Mouse (Mus musculus) limb, embryonic 12.5 days (tissue): ENCODE data around the gene Qsox2. TPM values are rescaled to one million over a fixed set of nuclear protein-coding genes. Genes with fewer than 3 reads are reported as not detected.

Experiments used
- ATAC-seq: fragments of 200-750 bp; cut with Nextera tagmentation; 2 replicates; pipeline ENCODE4 v1.8.0; 2017; ENCODE audit warnings: low read depth, moderate TSS enrichment; ENCODE audit not compliant: insufficient number of reproducible peaks, insufficient read depth, low FRiP score, low TSS enrichment
- H3K27ac ChIP-seq: fragments of 300-500 bp; sonication (generic); 2 replicates; pipeline ENCODE4 v1.5.1; 2016; ENCODE audit warnings: mild to moderate bottlenecking, moderate library complexity
- H3K27me3 ChIP-seq: fragments of 300-500 bp; sonication (generic); 2 replicates; pipeline ENCODE4 v1.6.1; 2016; ENCODE audit warnings: mild to moderate bottlenecking, moderate library complexity
- H3K36me3 ChIP-seq: fragments of 300-500 bp; sonication (generic); 2 replicates; pipeline ENCODE4 v1.6.1; 2016; ENCODE audit warnings: mild to moderate bottlenecking, moderate library complexity
- H3K4me1 ChIP-seq: fragments of 300-500 bp; sonication (generic); replicated peaks from 2 replicates; pipeline ENCODE4 v1.6.1; 2016
- H3K4me2 ChIP-seq: fragments of 300-500 bp; sonication (generic); 2 replicates; pipeline ENCODE4 v1.6.1; 2016; ENCODE audit warnings: mild to moderate bottlenecking, moderate library complexity
- H3K4me3 ChIP-seq: fragments of 300-500 bp; sonication (generic); replicated peaks from 2 replicates; pipeline ENCODE4 v1.5.1; 2016; ENCODE audit warnings: mild to moderate bottlenecking
- H3K9ac ChIP-seq: fragments of 300-500 bp; sonication (generic); replicated peaks from 2 replicates; pipeline ENCODE4 v1.6.1; 2016; ENCODE audit warnings: mild to moderate bottlenecking, moderate library complexity
- H3K9me3 ChIP-seq: fragments of 300-500 bp; sonication (generic); 2 replicates; pipeline ENCODE4 v1.6.1; 2016; ENCODE audit warnings: mild to moderate bottlenecking, moderate library complexity
- WGBS: fragments of 180-500 bp; shearing (Covaris S2); methylation state at CpG from one replicate; pipeline ENCODE4 v1.1.7; 2016; 5-methylcytosine and 5-hydroxymethylcytosine counted together
- polyA plus RNA-seq: library from polyadenylated mRNA; unstranded; fragments of >200 nt; fragmentation: Nextera tagmentation; extraction: Ambion mirVana; gene quantifications from 2 replicates; pipeline ENCODE4 v1.2.1, GENCODE M21; 2016

The Qsox2 gene
- 16.1 TPM in 2 replicates for polyA plus RNA-seq

DNA sequence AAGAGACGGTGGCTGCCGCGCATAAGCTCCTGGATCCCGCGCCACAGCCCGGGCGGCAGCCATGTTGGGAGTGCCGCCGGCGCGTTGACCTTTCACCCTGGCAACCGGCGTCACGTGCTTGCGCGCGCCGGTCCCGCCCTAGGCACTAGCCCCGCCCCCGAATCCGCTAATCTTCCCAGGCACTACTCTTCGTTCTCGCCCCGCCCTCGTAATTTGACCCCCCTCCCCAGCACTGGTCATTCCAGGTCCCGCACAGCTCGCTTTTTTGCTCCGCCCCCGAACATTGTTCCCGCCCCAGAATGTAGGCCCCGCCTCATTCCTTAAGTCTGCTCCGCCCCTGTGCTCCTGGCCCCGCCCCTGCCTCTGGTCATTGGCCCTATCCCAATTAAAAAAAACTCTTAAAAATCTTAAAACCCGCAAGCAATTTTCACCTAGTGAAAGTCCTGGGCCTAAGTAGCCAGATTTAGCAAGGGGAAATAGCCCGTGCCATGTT is at the start of gene Qsox2:
Qsox2 (minus strand) TSS at position 236 of the 493 bp plus-strand sequence.
- no peaks in the 10 kb centered on the region for H3K36me3 ChIP-seq
- H3K4me2 ChIP-seq: peak within 1 kb of the TSS; percentile 88
- no peaks in the 10 kb centered on the region for H3K27me3 ChIP-seq
- peak within 1 kb of the TSS; percentile 74 for H3K9ac ChIP-seq
- H3K27ac ChIP-seq: peak within 1 kb of the TSS; percentile 75
- ATAC-seq: peak; percentile 85
- WGBS: 2% methylated on average over 26 of the region's 36 CpGs
- no peaks in the 10 kb centered on the region for H3K9me3 ChIP-seq
- peak within 1 kb of the TSS; percentile 89 for H3K4me3 ChIP-seq
- peaks cover 31% of the 10 kb centered on the region for H3K4me1 ChIP-seq

DNA sequence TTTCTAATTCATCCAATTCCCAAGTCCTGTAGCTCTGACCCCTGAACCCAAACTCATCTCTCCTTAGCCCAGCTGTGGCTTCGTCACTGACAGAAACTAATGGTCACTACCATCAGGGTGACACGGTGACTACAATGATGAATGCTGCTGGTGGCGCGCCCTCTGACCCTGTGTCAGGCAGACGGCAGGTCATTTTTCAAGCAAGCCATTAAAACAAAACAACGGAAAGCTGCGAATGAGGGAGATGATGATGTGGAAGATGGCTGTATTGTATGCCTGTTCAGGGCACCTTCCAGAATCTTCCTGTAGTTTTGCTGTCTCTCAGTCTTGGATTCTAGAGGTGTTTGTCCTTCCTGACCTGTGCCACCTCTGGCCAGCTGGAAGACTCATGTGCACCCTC is 49.1 kb upstream of the Qsox2 start:
- 40% methylated on average over 7 of the region's 7 CpGs for WGBS

DNA sequence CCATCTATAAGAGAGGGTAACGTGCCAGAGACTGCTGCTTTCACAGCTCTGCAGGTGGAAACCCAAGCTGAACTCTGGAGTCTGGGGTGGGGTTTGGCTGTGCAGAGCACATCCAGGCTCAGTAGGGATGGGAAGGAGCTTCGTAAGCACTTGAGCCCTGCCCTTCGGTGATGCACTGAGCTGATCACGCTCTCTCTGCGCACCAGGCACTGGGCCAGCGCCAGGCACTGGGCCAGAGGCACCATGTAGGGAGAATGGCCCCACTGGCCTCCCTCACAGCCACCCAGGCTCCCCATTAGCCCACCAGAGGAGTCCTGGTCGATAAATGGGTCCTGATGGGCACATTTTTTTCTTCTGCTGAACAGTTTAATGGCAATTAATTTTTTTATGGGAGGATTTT is 48.5 kb upstream of the Qsox2 start:
- Histone ChIP-seq H3K9me3 (no peaks in the 10 kb centered on the region), H3K27me3 (no peaks in the 10 kb centered on the region), H3K9ac (0 out of 2 replicates have a peak overlapping the region, but pooled peaks have one; percentile 4), H3K27ac (no peak overlapping the region), H3K4me2 (no peak overlapping the region), H3K4me1 (no peaks in the 10 kb centered on the region), H3K4me3 (no peak overlapping the region), H3K36me3 (no peaks in the 10 kb centered on the region)
- WGBS: 68% methylated on average over 7 of the region's 7 CpGs
- no peak for ATAC-seq

More for the DNA sequence above, 49.1 kb upstream of the Qsox2 start:
- Histone ChIP-seq H3K27me3 (no peaks in the 10 kb centered on the region), H3K4me2 (no peak overlapping the region), H3K9me3 (no peaks in the 10 kb centered on the region), H3K27ac (no peak overlapping the region), H3K4me1 (no peaks in the 10 kb centered on the region), H3K9ac (no peak overlapping the region), H3K36me3 (no peaks in the 10 kb centered on the region), H3K4me3 (no peak overlapping the region)
- ATAC-seq: no peak

DNA sequence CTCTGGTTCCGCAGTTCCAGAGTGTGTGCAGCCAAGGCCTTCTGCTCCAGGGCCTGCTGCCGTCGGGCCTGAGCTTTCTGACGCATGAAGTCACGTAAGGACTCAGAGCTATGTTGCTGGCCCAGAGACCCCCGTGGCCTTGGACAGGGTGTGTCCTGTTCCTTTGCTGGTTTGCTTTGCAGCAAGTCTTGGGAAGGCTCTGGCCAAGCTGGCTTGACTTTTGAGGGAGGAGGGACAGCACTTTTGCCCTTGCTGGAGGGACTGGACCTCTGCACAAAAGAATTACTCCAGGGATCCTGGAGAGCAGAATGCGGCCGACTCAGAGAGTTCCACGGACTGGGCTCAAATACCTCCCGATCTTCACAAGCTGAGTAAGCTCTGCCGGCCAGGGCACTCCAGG is 43.3 kb upstream of the Qsox2 start:
- Histone ChIP-seq H3K27ac (no peak overlapping the region), H3K4me1 (no peaks in the 10 kb centered on the region), H3K4me2 (no peak overlapping the region), H3K9me3 (no peaks in the 10 kb centered on the region), H3K27me3 (no peaks in the 10 kb centered on the region), H3K4me3 (no peak overlapping the region), H3K36me3 (no peaks in the 10 kb centered on the region), H3K9ac (no peak overlapping the region)
- no peak for ATAC-seq
- WGBS: 79% methylated on average over 11 of the region's 11 CpGs

DNA sequence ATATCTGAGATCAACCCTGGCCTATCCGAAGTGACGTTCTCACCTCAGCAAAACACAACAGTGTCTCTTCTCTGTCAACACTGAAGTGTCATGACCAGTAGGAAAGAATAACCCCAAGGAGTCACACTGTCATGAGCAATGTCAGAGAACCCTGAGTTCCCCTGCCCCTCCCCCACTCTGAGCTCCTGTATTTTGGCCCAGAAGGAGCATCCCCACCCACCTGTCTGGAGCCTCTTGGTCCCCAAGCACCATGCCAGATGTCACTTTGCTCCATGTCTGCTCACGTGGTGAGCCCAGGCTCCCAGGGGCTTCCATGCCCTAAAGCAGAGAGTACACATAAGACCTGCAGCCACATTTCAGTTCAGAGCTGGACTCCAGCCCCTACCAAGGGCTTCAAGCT is 42.4 kb upstream of the Qsox2 start:
- Histone ChIP-seq H3K9ac (no peak overlapping the region), H3K9me3 (no peaks in the 10 kb centered on the region), H3K27me3 (no peaks in the 10 kb centered on the region), H3K4me3 (no peak overlapping the region), H3K4me2 (no peak overlapping the region), H3K4me1 (no peaks in the 10 kb centered on the region), H3K36me3 (no peaks in the 10 kb centered on the region), H3K27ac (no peak overlapping the region)
- WGBS: 80% methylated on average over 3 of the region's 3 CpGs
- no peak for ATAC-seq

DNA sequence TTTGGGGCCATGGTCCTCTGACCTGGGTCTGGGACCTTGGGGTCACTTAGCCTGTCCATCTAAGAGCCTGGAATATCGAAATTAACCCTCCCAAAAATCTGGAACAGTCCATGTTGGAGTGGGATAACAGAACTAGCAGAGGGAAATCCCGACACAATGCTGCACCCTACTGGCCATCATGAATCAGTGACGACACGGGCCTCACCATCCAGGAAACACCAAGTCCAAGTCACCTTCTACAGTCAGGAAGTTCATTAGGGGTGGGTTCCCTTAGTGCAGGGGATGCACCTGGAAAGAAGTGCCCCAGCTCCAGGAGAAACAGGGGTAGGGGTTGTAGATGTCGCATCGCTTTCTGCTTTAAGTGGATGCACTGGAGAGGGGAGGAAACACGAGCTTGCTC is 36.3 kb upstream of the Qsox2 start:
- H3K9me3 ChIP-seq: no peaks in the 10 kb centered on the region
- no peak overlapping the region for H3K4me2 ChIP-seq
- no peaks in the 10 kb centered on the region for H3K36me3 ChIP-seq
- H3K27me3 ChIP-seq: no peaks in the 10 kb centered on the region
- 23% methylated on average over 7 of the region's 7 CpGs for WGBS
- no peak overlapping the region for H3K4me3 ChIP-seq
- 0 out of 2 replicates have a peak, but pooled peaks have one; percentile 43 for ATAC-seq
- peaks cover 10% of the 10 kb centered on the region for H3K4me1 ChIP-seq
- H3K9ac ChIP-seq: no peak overlapping the region
- H3K27ac ChIP-seq: no peak overlapping the region

DNA sequence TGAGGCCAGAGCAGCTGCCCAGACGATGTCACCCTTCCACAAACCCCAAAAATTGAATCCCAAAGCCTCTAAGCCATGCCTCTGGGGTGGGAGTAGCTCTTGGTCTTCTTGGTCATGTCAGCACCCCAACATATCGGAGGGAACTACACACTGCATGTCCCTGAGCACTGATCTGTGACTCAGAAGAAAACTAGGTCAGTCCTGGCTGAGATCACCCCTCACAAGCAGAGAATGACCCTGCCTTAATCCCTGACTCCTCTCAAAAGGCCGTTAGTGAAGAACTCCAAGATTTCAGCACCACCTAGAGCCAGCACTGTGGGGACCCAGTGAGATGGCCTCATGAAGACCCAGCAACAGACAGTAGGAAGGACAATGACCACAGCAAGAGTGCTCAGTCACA is 30.9 kb upstream of the Qsox2 start:
- no peak overlapping the region for H3K4me3 ChIP-seq
- WGBS: 76% methylated on average over 3 of the region's 3 CpGs
- H3K27ac ChIP-seq: no peak overlapping the region
- no peaks in the 10 kb centered on the region for H3K9me3 ChIP-seq
- no peak overlapping the region for H3K9ac ChIP-seq
- no peaks in the 10 kb centered on the region for H3K36me3 ChIP-seq
- H3K4me2 ChIP-seq: no peak overlapping the region
- H3K27me3 ChIP-seq: no peaks in the 10 kb centered on the region
- peaks cover 10% of the 10 kb centered on the region for H3K4me1 ChIP-seq
- ATAC-seq: no peak

DNA sequence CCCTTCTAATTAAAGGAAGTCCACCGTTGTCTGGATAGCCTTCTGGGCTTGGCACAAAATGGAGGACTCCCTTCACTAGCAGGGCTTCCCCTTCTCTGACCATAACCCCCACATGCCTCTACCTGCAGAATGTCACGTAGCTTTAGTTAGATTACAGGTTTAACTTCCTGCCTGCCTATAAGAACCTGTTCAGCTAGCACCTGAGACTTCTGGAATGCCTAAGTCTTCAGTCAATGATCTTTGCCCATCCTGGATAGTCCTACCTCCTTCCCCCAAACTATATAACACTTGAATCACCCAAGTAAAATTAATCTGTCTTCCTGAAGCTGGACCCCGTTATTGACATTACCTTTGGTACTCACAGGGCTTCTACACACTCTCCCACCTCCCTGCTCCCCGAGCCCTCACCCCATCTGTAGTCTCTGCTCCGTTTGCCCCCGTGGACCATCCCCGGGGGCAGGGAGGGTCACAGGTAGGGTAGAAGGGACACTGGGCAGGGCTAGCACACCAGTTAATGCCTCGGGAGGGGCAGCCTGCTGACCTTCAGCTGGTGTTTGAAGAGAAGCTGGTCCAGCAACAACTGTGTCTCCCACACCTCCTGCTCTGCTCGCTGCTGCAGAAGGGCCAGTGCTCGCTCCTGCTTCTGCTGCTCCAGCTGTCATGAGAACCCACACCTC is 28.9 kb upstream of the Qsox2 start:
- ATAC-seq: no peak

DNA sequence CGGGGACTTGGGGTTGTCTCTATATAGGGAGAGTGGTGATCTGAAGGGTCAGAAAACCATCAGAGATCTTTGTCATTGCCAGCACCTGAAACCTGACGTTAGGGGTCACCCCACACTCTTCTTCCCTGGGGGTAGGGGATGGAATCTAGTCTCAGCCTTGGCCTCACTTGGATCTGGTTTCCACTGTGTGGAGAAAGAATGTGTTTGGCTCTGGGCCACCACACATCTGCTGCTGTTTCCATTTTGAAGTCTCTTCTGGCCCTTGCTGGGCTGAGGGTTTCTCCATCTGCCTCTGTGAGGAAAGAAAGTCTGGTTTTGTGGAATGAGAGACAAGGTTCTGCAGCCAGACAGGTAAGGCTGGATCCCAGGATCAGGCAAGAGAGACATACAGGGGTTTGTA is 27.8 kb upstream of the Qsox2 start:
- no peak overlapping the region for H3K4me2 ChIP-seq
- H3K27ac ChIP-seq: no peak overlapping the region

More for the DNA sequence above, 28.9 kb upstream of the Qsox2 start:
- Histone ChIP-seq H3K4me3 (no peak overlapping the region), H3K4me2 (no peak overlapping the region), H3K36me3 (no peaks in the 10 kb centered on the region), H3K9me3 (no peaks in the 10 kb centered on the region), H3K27me3 (no peaks in the 10 kb centered on the region), H3K4me1 (peaks cover 10% of the 10 kb centered on the region), H3K9ac (no peak overlapping the region), H3K27ac (no peak overlapping the region)
- 78% methylated on average over 10 of the region's 10 CpGs for WGBS

DNA sequence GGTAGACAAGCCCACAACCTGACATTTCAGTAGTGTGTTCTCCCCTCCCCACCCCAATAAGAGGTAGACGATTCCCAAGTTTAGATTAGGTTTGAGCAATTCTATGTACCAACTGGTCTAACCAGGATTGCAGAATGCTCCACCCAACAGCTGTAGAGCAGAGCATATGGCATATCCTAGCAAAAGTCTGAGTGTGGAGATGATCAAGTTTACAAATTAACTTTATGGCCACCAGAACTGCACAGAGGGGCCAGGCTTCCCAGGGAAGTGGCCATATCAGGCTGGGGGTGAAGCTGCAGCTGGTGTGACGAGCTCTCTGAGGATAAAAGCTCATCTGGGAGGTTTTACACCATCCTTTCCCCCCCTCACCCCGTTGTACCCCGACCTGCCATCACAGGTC is 27.3 kb upstream of the Qsox2 start:
- H3K27me3 ChIP-seq: no peaks in the 10 kb centered on the region
- H3K27ac ChIP-seq: no peak overlapping the region
- H3K4me2 ChIP-seq: no peak overlapping the region
- no peaks in the 10 kb centered on the region for H3K36me3 ChIP-seq
- H3K4me3 ChIP-seq: no peak overlapping the region
- ATAC-seq: no peak
- WGBS: 67% methylated on average over 4 of the region's 4 CpGs
- no peak overlapping the region for H3K9ac ChIP-seq
- peaks cover 7% of the 10 kb centered on the region for H3K4me1 ChIP-seq
- no peaks in the 10 kb centered on the region for H3K9me3 ChIP-seq

More for the DNA sequence above, 27.8 kb upstream of the Qsox2 start:
- Histone ChIP-seq H3K4me3 (no peak overlapping the region), H3K36me3 (no peaks in the 10 kb centered on the region), H3K27me3 (no peaks in the 10 kb centered on the region), H3K9ac (no peak overlapping the region), H3K4me1 (peaks cover 10% of the 10 kb centered on the region), H3K9me3 (no peaks in the 10 kb centered on the region)
- no peak for ATAC-seq
- WGBS: 80% methylated on average over 2 of the region's 2 CpGs

DNA sequence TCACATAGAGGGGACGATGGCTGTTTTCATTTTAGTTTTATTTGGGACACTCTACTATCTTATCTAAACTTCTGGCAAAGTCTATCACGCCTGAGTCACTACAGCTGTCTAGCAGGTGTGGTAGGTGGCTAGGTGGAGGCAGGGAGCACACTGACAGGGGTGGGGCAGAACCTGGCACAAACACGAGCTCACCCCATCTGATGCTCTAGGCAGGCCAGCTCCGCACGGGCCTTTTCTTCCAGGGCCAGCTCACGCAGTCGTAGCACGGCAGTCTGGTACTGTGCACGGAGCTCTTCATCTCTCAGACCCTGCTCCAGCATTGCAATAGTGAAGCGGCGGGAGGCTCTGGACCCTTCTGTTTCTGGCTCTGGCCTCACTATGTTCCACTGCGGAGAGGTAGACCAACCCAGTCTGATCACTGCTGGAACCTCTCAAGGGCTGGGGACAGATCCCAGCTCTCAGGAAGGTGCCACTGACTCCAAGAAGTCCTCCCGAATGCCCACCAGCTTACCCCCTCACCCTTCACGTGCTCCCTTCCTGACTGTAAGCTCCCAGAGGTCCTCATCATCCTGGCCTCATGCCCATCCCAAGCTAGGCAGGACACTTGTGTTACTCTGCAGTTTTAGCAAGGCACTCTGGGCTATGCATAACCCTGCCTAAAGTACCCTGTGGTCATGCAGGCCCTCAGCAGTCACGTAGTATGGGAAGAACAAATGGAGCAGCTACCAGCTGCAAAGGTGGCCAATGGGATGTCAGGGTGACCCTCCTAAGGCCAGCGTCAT is 20.2 kb upstream of the Qsox2 start:
- Histone ChIP-seq H3K27ac (no peak overlapping the region), H3K9ac (no peak overlapping the region), H3K4me1 (0 out of 2 replicates have a peak, but pooled peaks cover 7% of the 10 kb centered on the region), H3K9me3 (no peaks in the 10 kb centered on the region), H3K4me3 (no peak overlapping the region), H3K27me3 (peaks cover 11% of the 10 kb centered on the region; the same call in 1 of the 2 replicates), H3K4me2 (no peak overlapping the region), H3K36me3 (no peaks in the 10 kb centered on the region)
- no peak for ATAC-seq
- 83% methylated on average over 16 of the region's 16 CpGs for WGBS
